Mouse (Mus musculus) forebrain, embryonic 11.5 days (tissue): ENCODE data around the gene Chfr. TPM values are rescaled to one million over a fixed set of nuclear protein-coding genes. Genes with fewer than 3 reads are reported as not detected.

Experiments
- ATAC-seq: fragments of 200-750 bp; cut with Nextera tagmentation; replicated peaks from 2 replicates; pipeline ENCODE4 v1.8.0; 2017; ENCODE audit warnings: moderate TSS enrichment; ENCODE audit not compliant: low FRiP score
- DNase-seq: peaks from one replicate; pipeline ENCODE4 v3.0.0-alpha.2; 2017; ENCODE audit warnings: low spot score
- H3K27ac ChIP-seq: fragments of 300-500 bp; sonication (generic); 2 replicates; pipeline ENCODE4 v1.5.1; 2014; ENCODE audit warnings: low read depth, low read length
- H3K27me3 ChIP-seq: fragments of 300-500 bp; sonication (generic); 2 replicates; pipeline ENCODE4 v1.6.1; 2014; ENCODE audit warnings: mild to moderate bottlenecking, low read length, mixed read lengths; ENCODE audit not compliant: control insufficient read depth, insufficient read depth
- H3K36me3 ChIP-seq: fragments of 300-500 bp; sonication (generic); 2 replicates; pipeline ENCODE4 v1.6.1; 2014; ENCODE audit warnings: mild to moderate bottlenecking, low read length, moderate library complexity, mixed read lengths; ENCODE audit not compliant: control insufficient read depth, insufficient read depth
- H3K4me1 ChIP-seq: fragments of 300-500 bp; sonication (generic); replicated peaks from 2 replicates; pipeline ENCODE4 v1.6.1; 2014; ENCODE audit warnings: low read length, mixed read lengths; ENCODE audit not compliant: control insufficient read depth, insufficient read depth
- H3K4me2 ChIP-seq: fragments of 300-500 bp; sonication (generic); 2 replicates; pipeline ENCODE4 v1.6.1; 2014; ENCODE audit warnings: low read depth, mild to moderate bottlenecking, low read length, moderate library complexity, mixed read lengths; ENCODE audit not compliant: severe bottlenecking
- H3K4me3 ChIP-seq: fragments of 300-500 bp; sonication (generic); 2 replicates; pipeline ENCODE4 v1.5.1; 2014; ENCODE audit warnings: low read depth, low read length
- H3K9ac ChIP-seq: fragments of 300-500 bp; sonication (generic); 2 replicates; pipeline ENCODE4 v1.6.1; 2014; ENCODE audit warnings: low read length
- H3K9me3 ChIP-seq: fragments of 300-500 bp; sonication (generic); 2 replicates; pipeline ENCODE4 v1.6.1; 2016; ENCODE audit warnings: low read length, mixed read lengths; ENCODE audit not compliant: control insufficient read depth
- WGBS: fragments of 180-500 bp; shearing (Covaris S2); extraction: QIAGEN DNeasy Blood & Tissue Kit; methylation state at CpG from one replicate; pipeline ENCODE4 v1.1.7; 2014; 5-methylcytosine and 5-hydroxymethylcytosine counted together
- polyA plus RNA-seq: library from polyadenylated mRNA; unstranded; fragments of >200 nt; fragmentation: Nextera tagmentation; extraction: Ambion mirVana; gene quantifications from 2 replicates; pipeline ENCODE4 v1.2.1, GENCODE M21; 2014

Chfr gene
- polyA plus RNA-seq, result 64.1 and 69.2 TPM in 2 replicates

GRCm38 (mm10) chr5:110135293-110136086, at the start of gene Chfr:
Gene Chfr (plus strand): TSS chr5:110135842.
- H3K9me3 ChIP-seq, result peaks cover 5% of the 10 kb centered on the region
- H3K36me3 ChIP-seq, result no peaks in the 10 kb centered on the region
- H3K4me1 ChIP-seq, result no peaks in the 10 kb centered on the region
- ATAC-seq, result peak; percentile 100
- H3K4me3 ChIP-seq, result peak within 1 kb of the TSS; percentile 80
- peak within 1 kb of the TSS; percentile 31; the same call in 1 of the 2 replicates for H3K27ac ChIP-seq
- peak; percentile 99 for DNase-seq
- WGBS, result 5% methylated on average over 46 of the region's 46 CpGs
- no peaks in the 10 kb centered on the region for H3K27me3 ChIP-seq
- H3K9ac ChIP-seq, result peak within 1 kb of the TSS; percentile 78
- peak within 1 kb of the TSS; percentile 54 for H3K4me2 ChIP-seq

- no peaks in the 10 kb centered on the region for H3K27me3 ChIP-seq
- H3K9me3 ChIP-seq, result no peaks in the 10 kb centered on the region
- no peak overlapping the region for H3K4me3 ChIP-seq
- 39% methylated on average over 14 of the region's 14 CpGs for WGBS
- H3K4me2 ChIP-seq, result no peak overlapping the region
- no peaks in the 10 kb centered on the region for H3K4me1 ChIP-seq
- no peak overlapping the region for H3K27ac ChIP-seq
- no peak for ATAC-seq
- H3K36me3 ChIP-seq, result no peaks in the 10 kb centered on the region
- no peak overlapping the region for H3K9ac ChIP-seq
- no peak for DNase-seq
Measured at GRCm38 (mm10) chr5:110086161-110086866, 49.3 kb upstream of the Chfr start.

GRCm38 (mm10) chr5:110091546-110091945, 44.1 kb upstream of the Chfr start:
- ATAC-seq, result no peak
- Histone ChIP-seq H3K9ac (no peak overlapping the region), H3K4me2 (no peak overlapping the region), H3K9me3 (no peaks in the 10 kb centered on the region), H3K27ac (no peak overlapping the region), H3K36me3 (no peaks in the 10 kb centered on the region), H3K4me3 (no peak overlapping the region), H3K4me1 (no peaks in the 10 kb centered on the region; the same call in 1 of the 2 replicates), H3K27me3 (no peaks in the 10 kb centered on the region)
- 85% methylated on average over 2 of the region's 2 CpGs for WGBS
- no peak for DNase-seq

- H3K36me3 ChIP-seq, result no peaks in the 10 kb centered on the region
- H3K4me3 ChIP-seq, result peak within 1 kb of the TSS; percentile 49
- under 1% methylated on average over 25 of the region's 25 CpGs for WGBS
- H3K27ac ChIP-seq, result no peak within 1 kb of the TSS
- peak within 1 kb of the TSS; percentile 53 for H3K4me2 ChIP-seq
- peak within 1 kb of the TSS; percentile 65 for H3K9ac ChIP-seq
- H3K4me1 ChIP-seq, result no peaks in the 10 kb centered on the region; the same call in 1 of the 2 replicates
- DNase-seq (peak; percentile 89), ATAC-seq (peak; percentile 98)
- no peaks in the 10 kb centered on the region for H3K27me3 ChIP-seq
- H3K9me3 ChIP-seq, result no peaks in the 10 kb centered on the region
Measured at GRCm38 (mm10) chr5:110094030-110094846, 41.4 kb upstream of the Chfr start, which contains the start of gene Gm35315. Gene Gm35315 (minus strand): TSS chr5:110094420.

- peak overlapping the region; percentile 53 for H3K4me2 ChIP-seq
- DNase-seq, result no peak
- peak overlapping the region; percentile 65 for H3K9ac ChIP-seq
- H3K36me3 ChIP-seq, result no peaks in the 10 kb centered on the region
- H3K9me3 ChIP-seq, result no peaks in the 10 kb centered on the region
- peak; percentile 4 for ATAC-seq
- peak overlapping the region; percentile 49 for H3K4me3 ChIP-seq
- 4% methylated on average over 4 of the region's 4 CpGs for WGBS
- no peaks in the 10 kb centered on the region; the same call in 1 of the 2 replicates for H3K4me1 ChIP-seq
- H3K27ac ChIP-seq, result no peak overlapping the region
- no peaks in the 10 kb centered on the region for H3K27me3 ChIP-seq
Measured at GRCm38 (mm10) chr5:110094847-110095213, 40.8 kb upstream of the Chfr start.

GRCm38 (mm10) chr5:110098991-110099477, 36.6 kb upstream of the Chfr start:
- Histone ChIP-seq H3K36me3 (peaks cover 10% of the 10 kb centered on the region), H3K27me3 (0 out of 2 replicates have a peak, but pooled peaks cover 2% of the 10 kb centered on the region), H3K9ac (no peak overlapping the region), H3K27ac (no peak overlapping the region), H3K4me3 (no peak overlapping the region), H3K9me3 (no peaks in the 10 kb centered on the region), H3K4me2 (no peak overlapping the region), H3K4me1 (peaks cover 11% of the 10 kb centered on the region)
- DNase-seq (peak; percentile 51), ATAC-seq (no peak)
- 42% methylated on average over 1 of the region's 1 CpGs for WGBS

GRCm38 (mm10) chr5:110099656-110100580, 35.7 kb upstream of the Chfr start, which contains the start of gene Plcxd1:
Gene Plcxd1 (plus strand): TSS chr5:110099969.
- Histone ChIP-seq H3K9ac (no peak within 1 kb of the TSS), H3K9me3 (no peaks in the 10 kb centered on the region), H3K27me3 (0 out of 2 replicates have a peak, but pooled peaks cover 2% of the 10 kb centered on the region), H3K4me1 (peaks cover 11% of the 10 kb centered on the region), H3K4me2 (peak within 1 kb of the TSS; percentile 15), H3K4me3 (no peak within 1 kb of the TSS), H3K36me3 (peaks cover 17% of the 10 kb centered on the region), H3K27ac (no peak within 1 kb of the TSS)
- WGBS, result 5% methylated on average over 25 of the region's 25 CpGs
- ATAC-seq (0 out of 2 replicates have a peak, but pooled peaks have one; percentile 23), DNase-seq (peak; percentile 60)
